Mouse (Mus musculus): ENCODE measurements around the gene Epn2.

DNA sequence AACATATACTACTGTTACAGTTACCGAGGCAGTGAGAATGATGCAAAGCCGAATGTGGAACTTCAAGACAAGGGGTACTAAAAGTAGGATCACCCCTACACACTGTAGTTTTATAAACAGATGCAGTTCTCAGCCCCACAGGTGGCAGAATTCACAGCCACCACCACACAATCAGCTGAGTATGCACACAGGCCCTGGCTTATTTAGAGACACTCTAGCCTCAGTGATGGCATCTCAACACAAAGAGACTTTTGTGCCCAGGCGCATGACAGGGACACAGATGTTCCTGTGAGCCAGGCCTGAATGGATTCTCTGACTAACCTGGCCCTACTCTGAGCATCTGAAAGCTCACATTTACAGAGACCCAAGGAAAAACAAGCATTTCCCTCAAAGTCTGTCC lies 42.1 kb downstream of the Epn2 start:
- no peak for TF ChIP-seq EP300 (IDR thresholded peaks at IDR 0.05; ENCODE audit: insufficient read depth, low read depth, low read length)
- TF ChIP-seq CTCF (IDR thresholded peaks at IDR 0.05): no peak
- TF ChIP-seq POLR2A (IDR thresholded peaks at IDR 0.05; ENCODE audit: insufficient read depth, low read depth, low read length): no peak

Data from heart, adult 2 months (tissue).